Mouse (Mus musculus) intestine, postnatal 0 days (tissue): Measurements from ENCODE around the gene Ptprb. TPM values are rescaled to one million over a fixed set of nuclear protein-coding genes. Genes with fewer than 3 reads are reported as not detected.
A peak's percentile ranks its signal among the peaks of the same experiment; 100 is the strongest.

ENCODE experiments used
- ATAC-seq: fragments of 200-750 bp; cut with Nextera tagmentation; 2 replicates; pipeline ENCODE4 v1.8.0; 2017; ENCODE audit warnings: mild to moderate bottlenecking, moderate TSS enrichment, moderate library complexity
- H3K27ac ChIP-seq: fragments of 300-500 bp; sonication (generic); 2 replicates; pipeline ENCODE4 v1.5.1; 2014; ENCODE audit warnings: mild to moderate bottlenecking, low read depth, low read length, moderate library complexity
- H3K27me3 ChIP-seq: fragments of 300-500 bp; sonication (generic); replicated peaks from 2 replicates; pipeline ENCODE4 v1.6.1; 2014; ENCODE audit warnings: low read length, mixed read lengths; ENCODE audit not compliant: control insufficient read depth, insufficient read depth
- H3K36me3 ChIP-seq: fragments of 300-500 bp; sonication (generic); 2 replicates; pipeline ENCODE4 v1.6.1; 2014; ENCODE audit warnings: mild to moderate bottlenecking, moderate library complexity; ENCODE audit not compliant: control insufficient read depth, insufficient read depth
- H3K4me1 ChIP-seq: fragments of 300-500 bp; sonication (generic); replicated peaks from 2 replicates; pipeline ENCODE4 v1.6.1; 2014; ENCODE audit warnings: antibody characterized with exemption, low read length, mixed read lengths; ENCODE audit not compliant: control insufficient read depth, insufficient read depth
- H3K4me2 ChIP-seq: fragments of 300-500 bp; sonication (generic); replicated peaks from 2 replicates; pipeline ENCODE4 v1.6.1; 2014; ENCODE audit warnings: low read depth, mild to moderate bottlenecking, moderate library complexity
- H3K4me3 ChIP-seq: fragments of 300-500 bp; sonication (generic); 2 replicates; pipeline ENCODE4 v1.5.1; 2014; ENCODE audit warnings: low read depth, low read length
- H3K9ac ChIP-seq: fragments of 300-500 bp; sonication (generic); 2 replicates; pipeline ENCODE4 v1.6.1; 2014; ENCODE audit warnings: mild to moderate bottlenecking, low read depth, low read length
- H3K9me3 ChIP-seq: fragments of 300-500 bp; sonication (generic); 2 replicates; pipeline ENCODE4 v1.6.1; 2016; ENCODE audit warnings: mixed run types; ENCODE audit not compliant: control insufficient read depth
- CTCF ChIP-seq: sonication (generic); IDR thresholded peaks from 2 replicates; pipeline ENCODE4 v1.5.1; 2016; ENCODE audit warnings: low read depth, mild to moderate bottlenecking, control low read depth, antibody characterized with exemption, moderate library complexity
- WGBS: fragments of 180-500 bp; shearing (Covaris S2); extraction: QIAGEN DNeasy Blood & Tissue Kit; methylation state at CpG from one replicate; pipeline ENCODE4 v1.1.7; 2014; 5-methylcytosine and 5-hydroxymethylcytosine counted together
- polyA plus RNA-seq: library from polyadenylated mRNA; unstranded; fragments of >200 nt; fragmentation: Nextera tagmentation; extraction: Ambion mirVana; gene quantifications from 2 replicates; pipeline ENCODE4 v1.2.1, GENCODE M21; 2015

Ptprb gene
- polyA plus RNA-seq, 1 experiment from 2014 or later, result 3.2 TPM

DNA sequence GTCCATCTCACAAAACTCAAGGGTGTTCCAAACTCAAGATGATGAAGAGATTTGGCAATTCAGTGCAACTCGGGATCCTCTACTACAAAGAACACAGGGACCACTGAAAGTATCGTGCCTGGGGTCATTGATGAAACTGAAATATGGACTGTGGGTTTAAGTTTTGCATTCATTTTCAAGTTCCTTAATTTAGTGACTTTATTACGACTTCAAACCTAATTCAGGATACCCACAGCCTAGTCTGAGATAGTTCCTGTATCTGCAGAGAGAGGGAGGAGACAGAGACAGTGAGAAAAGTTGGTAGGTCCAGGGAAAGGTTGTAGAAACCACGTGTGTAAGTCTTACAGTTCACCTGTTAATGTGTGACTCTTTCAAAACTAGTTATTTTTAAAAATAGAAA is 15.2 kb downstream of the Ptprb start:
- no peaks in the 10 kb centered on the region for H3K9me3 ChIP-seq
- no peak overlapping the region for H3K9ac ChIP-seq

DNA sequence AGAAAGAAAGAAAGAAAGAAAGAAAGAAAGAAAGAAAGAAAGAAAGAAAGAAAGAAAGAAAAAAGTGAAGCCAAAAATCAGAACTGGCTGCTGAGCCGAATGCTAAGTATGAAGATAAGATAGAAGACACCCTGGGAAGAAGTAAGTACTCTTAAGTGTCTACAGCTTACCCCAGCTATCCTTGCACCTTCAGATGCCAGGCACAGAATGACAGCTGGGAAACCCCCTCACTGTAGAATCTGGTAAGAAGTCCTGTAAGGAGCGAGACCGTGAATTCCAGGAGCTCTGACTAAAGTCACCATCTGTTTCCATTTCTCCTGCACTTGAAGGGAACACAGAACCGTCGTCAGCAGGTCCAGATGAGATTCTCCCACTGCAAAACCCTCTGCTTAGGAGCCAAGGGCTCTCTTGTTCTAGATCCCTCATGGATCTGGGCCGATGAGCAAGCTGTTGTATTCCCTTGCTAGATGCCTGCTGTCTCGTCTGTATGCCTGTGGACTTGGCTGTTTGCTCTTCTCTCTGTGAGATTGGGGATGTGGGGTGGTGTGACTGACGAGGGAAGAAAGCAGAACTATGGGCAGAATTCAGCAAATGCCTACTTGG is 15.9 kb downstream of the Ptprb start:
- 78% methylated on average over 8 of the region's 8 CpGs for WGBS
- no peak for TF ChIP-seq CTCF
- H3K4me3 ChIP-seq, result no peak overlapping the region
- no peaks in the 10 kb centered on the region for H3K27me3 ChIP-seq
- no peak for ATAC-seq
- no peak overlapping the region for H3K9ac ChIP-seq
- no peak overlapping the region for H3K27ac ChIP-seq
- H3K4me2 ChIP-seq, result no peak overlapping the region
- H3K36me3 ChIP-seq, result no peaks in the 10 kb centered on the region
- no peaks in the 10 kb centered on the region for H3K4me1 ChIP-seq
- no peaks in the 10 kb centered on the region for H3K9me3 ChIP-seq

More for the DNA sequence above, 15.2 kb downstream of the Ptprb start:
- no peaks in the 10 kb centered on the region for H3K4me1 ChIP-seq
- H3K4me3 ChIP-seq, result no peak overlapping the region
- no peak overlapping the region for H3K4me2 ChIP-seq
- no peaks in the 10 kb centered on the region for H3K27me3 ChIP-seq
- ATAC-seq, result no peak
- H3K36me3 ChIP-seq, result no peaks in the 10 kb centered on the region
- 75% methylated on average over 4 of the region's 4 CpGs for WGBS
- no peak for TF ChIP-seq CTCF
- H3K27ac ChIP-seq, result no peak overlapping the region

DNA sequence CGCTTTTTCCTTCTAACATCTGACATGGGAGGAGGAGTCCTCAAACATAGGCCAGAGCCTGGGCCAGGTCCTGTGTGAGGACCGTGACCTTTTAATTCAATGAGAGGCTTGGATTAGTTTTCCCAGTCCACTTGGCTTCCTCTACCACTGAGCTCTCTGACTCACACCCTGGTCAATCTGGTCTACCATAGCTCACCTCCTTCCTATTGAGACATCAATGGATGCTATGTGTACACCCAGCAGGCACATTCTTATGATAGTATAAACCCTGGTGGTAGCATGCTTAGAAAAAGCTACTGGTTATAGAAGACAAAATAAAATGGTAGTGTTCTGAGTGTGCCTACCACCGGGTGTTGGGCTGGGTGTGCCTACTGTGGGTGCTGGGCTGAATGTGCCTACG is 21.1 kb downstream of the Ptprb start:
- Histone ChIP-seq H3K4me2 (no peak overlapping the region), H3K9me3 (no peaks in the 10 kb centered on the region), H3K27ac (no peak overlapping the region), H3K27me3 (peaks cover 10% of the 10 kb centered on the region), H3K9ac (no peak overlapping the region), H3K36me3 (no peaks in the 10 kb centered on the region), H3K4me3 (no peak overlapping the region), H3K4me1 (no peaks in the 10 kb centered on the region)
- TF ChIP-seq CTCF, result no peak
- ATAC-seq, result no peak
- 88% methylated on average over 4 of the region's 4 CpGs for WGBS

DNA sequence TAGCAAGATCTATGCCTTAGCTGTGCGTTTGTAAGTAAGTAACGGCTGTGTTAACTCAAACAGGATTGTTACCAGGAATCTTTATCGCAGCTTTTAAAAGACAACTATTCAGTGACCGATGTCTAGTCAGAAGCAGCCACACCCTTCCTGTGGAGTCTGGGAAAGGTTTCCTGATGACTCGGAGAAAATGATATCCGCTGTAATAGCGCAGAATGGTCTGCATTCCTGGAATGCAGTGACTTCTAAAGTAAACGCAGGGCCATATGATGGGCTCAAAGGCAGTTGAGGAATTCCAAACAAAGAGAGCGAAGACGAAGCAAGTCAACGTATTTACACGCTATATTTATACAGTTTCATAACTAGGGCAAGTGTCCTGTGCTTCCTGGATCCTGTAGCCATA is 22.5 kb downstream of the Ptprb start:
- Histone ChIP-seq H3K27ac (no peak overlapping the region; the same call in 1 of the 2 replicates), H3K4me3 (no peak overlapping the region), H3K9me3 (no peaks in the 10 kb centered on the region), H3K4me2 (peak overlapping the region; percentile 48), H3K27me3 (peaks cover 15% of the 10 kb centered on the region), H3K36me3 (no peaks in the 10 kb centered on the region), H3K4me1 (no peaks in the 10 kb centered on the region), H3K9ac (no peak overlapping the region)
- WGBS, result 15% methylated on average over 12 of the region's 12 CpGs
- ATAC-seq, result no peak
- no peak for TF ChIP-seq CTCF

DNA sequence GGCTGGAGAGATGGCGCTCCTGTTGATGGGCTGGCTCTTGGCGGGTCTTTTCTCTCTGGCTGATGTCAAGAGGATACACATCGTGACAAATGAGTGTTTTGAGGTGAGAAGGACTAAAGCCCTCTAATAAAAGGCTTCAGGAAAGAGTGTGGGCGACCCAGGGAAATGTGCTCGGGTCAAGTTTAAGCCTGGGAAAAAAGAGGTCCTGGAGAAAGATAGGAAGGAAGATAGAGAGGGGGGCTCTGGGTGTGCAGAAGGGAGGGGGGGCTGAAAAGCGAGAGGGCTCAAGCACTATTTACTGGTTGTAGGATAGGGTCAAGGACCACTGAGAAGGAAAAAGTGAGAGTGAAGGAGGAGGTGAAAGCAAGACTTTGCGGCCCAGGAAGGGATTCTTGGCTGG is 25.5 kb downstream of the Ptprb start:
- Histone ChIP-seq H3K9ac (no peak overlapping the region), H3K9me3 (no peaks in the 10 kb centered on the region), H3K4me1 (no peaks in the 10 kb centered on the region), H3K27me3 (peaks cover 15% of the 10 kb centered on the region), H3K4me3 (peak overlapping the region; percentile 42), H3K36me3 (no peaks in the 10 kb centered on the region), H3K27ac (no peak overlapping the region), H3K4me2 (peak overlapping the region; percentile 75)
- TF ChIP-seq CTCF, result no peak
- 38% methylated on average over 7 of the region's 7 CpGs for WGBS
- no peak for ATAC-seq

DNA sequence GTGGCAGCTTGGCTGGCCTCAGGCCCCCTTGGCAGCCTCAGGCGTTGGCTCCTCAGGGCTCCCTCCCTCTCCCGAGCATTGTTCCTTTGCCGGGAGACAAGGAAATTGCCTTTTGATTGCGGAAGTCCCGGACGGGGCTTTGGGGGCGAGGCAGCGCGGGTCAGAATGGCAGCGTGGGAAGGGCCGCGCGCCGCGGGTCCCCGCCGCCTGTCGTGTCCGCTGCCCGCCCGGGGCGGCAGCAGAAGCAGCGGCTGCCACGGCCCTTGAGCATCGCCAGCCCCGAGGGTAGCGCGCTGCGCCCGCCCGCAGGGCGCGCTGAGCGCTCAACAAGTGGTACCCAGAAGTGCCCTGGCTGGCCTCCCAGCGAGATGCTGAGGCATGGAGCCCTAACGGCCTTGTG is 25.9 kb downstream of the Ptprb start:
- Histone ChIP-seq H3K9me3 (no peaks in the 10 kb centered on the region), H3K27me3 (peaks cover 15% of the 10 kb centered on the region), H3K36me3 (no peaks in the 10 kb centered on the region), H3K9ac (peak overlapping the region; percentile 8; the same call in 1 of the 2 replicates), H3K4me3 (peak overlapping the region; percentile 42), H3K27ac (no peak overlapping the region), H3K4me2 (peak overlapping the region; percentile 75), H3K4me1 (no peaks in the 10 kb centered on the region)
- TF ChIP-seq CTCF, result 0 out of 2 replicates have a peak, but pooled peaks have one; percentile 12
- 1% methylated on average over 26 of the region's 36 CpGs for WGBS
- ATAC-seq, result no peak
